Mouse (Mus musculus) ES-E14 (cell line): ENCODE results near the gene Med13l.

Source experiments
- HCFC1 ChIP-seq: IDR thresholded peaks from 2 replicates; pipeline ENCODE4 v1.6.1; 2012; ENCODE audit warnings: low read length, inconsistent platforms, borderline replicate concordance; ENCODE audit not compliant: insufficient read depth
- MAFK ChIP-seq: IDR thresholded peaks from 2 replicates; pipeline ENCODE4 v1.6.1; 2014; ENCODE audit warnings: mild to moderate bottlenecking, low read depth, low read length, inconsistent platforms; ENCODE audit not compliant: insufficient read depth
- ZC3H11A ChIP-seq: IDR thresholded peaks from 2 replicates; pipeline ENCODE4 v1.6.1; 2012; ENCODE audit warnings: low read depth, mild to moderate bottlenecking, inconsistent platforms, low read length, borderline replicate concordance
- ZNF384 ChIP-seq: IDR thresholded peaks from 2 replicates; pipeline ENCODE4 v1.6.1; 2012; ENCODE audit warnings: low read depth, low read length, inconsistent platforms

GRCm38 (mm10) chr5:118658256-118658837 is 97.9 kb downstream of the Med13l start:
- no peak for TF ChIP-seq HCFC1
- TF ChIP-seq MAFK: no peak
- no peak for TF ChIP-seq ZNF384
- no peak for TF ChIP-seq ZC3H11A
